Mouse (Mus musculus) intestine, postnatal 0 days (tissue): ENCODE measurements around the gene Nrd1. TPM values are rescaled to one million over a fixed set of nuclear protein-coding genes. Genes with fewer than 3 reads are reported as not detected.

Experiments
- ATAC-seq: fragments of 200-750 bp; cut with Nextera tagmentation; 2 replicates; pipeline ENCODE4 v1.8.0; 2017; ENCODE audit warnings: mild to moderate bottlenecking, moderate TSS enrichment, moderate library complexity
- H3K27ac ChIP-seq: fragments of 300-500 bp; sonication (generic); 2 replicates; pipeline ENCODE4 v1.5.1; 2014; ENCODE audit warnings: mild to moderate bottlenecking, low read depth, low read length, moderate library complexity
- H3K27me3 ChIP-seq: fragments of 300-500 bp; sonication (generic); replicated peaks from 2 replicates; pipeline ENCODE4 v1.6.1; 2014; ENCODE audit warnings: low read length, mixed read lengths; ENCODE audit not compliant: control insufficient read depth, insufficient read depth
- H3K36me3 ChIP-seq: fragments of 300-500 bp; sonication (generic); 2 replicates; pipeline ENCODE4 v1.6.1; 2014; ENCODE audit warnings: mild to moderate bottlenecking, moderate library complexity; ENCODE audit not compliant: control insufficient read depth, insufficient read depth
- H3K4me1 ChIP-seq: fragments of 300-500 bp; sonication (generic); replicated peaks from 2 replicates; pipeline ENCODE4 v1.6.1; 2014; ENCODE audit warnings: antibody characterized with exemption, low read length, mixed read lengths; ENCODE audit not compliant: control insufficient read depth, insufficient read depth
- H3K4me2 ChIP-seq: fragments of 300-500 bp; sonication (generic); replicated peaks from 2 replicates; pipeline ENCODE4 v1.6.1; 2014; ENCODE audit warnings: low read depth, mild to moderate bottlenecking, moderate library complexity
- H3K4me3 ChIP-seq: fragments of 300-500 bp; sonication (generic); 2 replicates; pipeline ENCODE4 v1.5.1; 2014; ENCODE audit warnings: low read depth, low read length
- H3K9ac ChIP-seq: fragments of 300-500 bp; sonication (generic); 2 replicates; pipeline ENCODE4 v1.6.1; 2014; ENCODE audit warnings: mild to moderate bottlenecking, low read depth, low read length
- H3K9me3 ChIP-seq: fragments of 300-500 bp; sonication (generic); 2 replicates; pipeline ENCODE4 v1.6.1; 2016; ENCODE audit warnings: mixed run types; ENCODE audit not compliant: control insufficient read depth
- CTCF ChIP-seq: sonication (generic); IDR thresholded peaks from 2 replicates; pipeline ENCODE4 v1.5.1; 2016; ENCODE audit warnings: low read depth, mild to moderate bottlenecking, control low read depth, antibody characterized with exemption, moderate library complexity
- WGBS: fragments of 180-500 bp; shearing (Covaris S2); extraction: QIAGEN DNeasy Blood & Tissue Kit; methylation state at CpG from one replicate; pipeline ENCODE4 v1.1.7; 2014; 5-methylcytosine and 5-hydroxymethylcytosine counted together
- polyA plus RNA-seq: library from polyadenylated mRNA; unstranded; fragments of >200 nt; fragmentation: Nextera tagmentation; extraction: Ambion mirVana; gene quantifications from 2 replicates; pipeline ENCODE4 v1.2.1, GENCODE M21; 2015

The Nrd1 gene
- polyA plus RNA-seq, 1 experiment from 2014 or later, result 21.9 TPM

GRCm38 (mm10) chr4:109080118-109080517 lies 79.7 kb downstream of the Nrd1 start:
- ATAC-seq, result no peak
- no peak overlapping the region for H3K4me2 ChIP-seq
- no peak overlapping the region for H3K9ac ChIP-seq
- no peaks in the 10 kb centered on the region for H3K27me3 ChIP-seq
- no peak overlapping the region for H3K4me3 ChIP-seq
- H3K36me3 ChIP-seq, result peaks cover 29% of the 10 kb centered on the region
- H3K27ac ChIP-seq, result no peak overlapping the region
- 72% methylated on average over 5 of the region's 5 CpGs for WGBS
- no peaks in the 10 kb centered on the region for H3K9me3 ChIP-seq
- TF ChIP-seq CTCF, result no peak
- no peaks in the 10 kb centered on the region for H3K4me1 ChIP-seq

GRCm38 (mm10) chr4:109089171-109089570 lies 88.7 kb downstream of the Nrd1 start:
- no peak for TF ChIP-seq CTCF
- Histone ChIP-seq H3K9me3 (no peaks in the 10 kb centered on the region), H3K4me1 (no peaks in the 10 kb centered on the region), H3K36me3 (peaks cover 13% of the 10 kb centered on the region), H3K4me3 (no peak overlapping the region), H3K4me2 (no peak overlapping the region), H3K9ac (no peak overlapping the region), H3K27ac (no peak overlapping the region), H3K27me3 (no peaks in the 10 kb centered on the region)
- no peak for ATAC-seq
- 89% methylated on average over 5 of the region's 5 CpGs for WGBS

- Histone ChIP-seq H3K36me3 (peaks cover 12% of the 10 kb centered on the region), H3K9ac (no peak overlapping the region), H3K4me1 (no peaks in the 10 kb centered on the region), H3K27me3 (no peaks in the 10 kb centered on the region), H3K4me3 (no peak overlapping the region), H3K9me3 (no peaks in the 10 kb centered on the region), H3K4me2 (no peak overlapping the region), H3K27ac (no peak overlapping the region)
- 28% methylated on average over 6 of the region's 6 CpGs for WGBS
- no peak for TF ChIP-seq CTCF
- no peak for ATAC-seq
These were observed 89.5 kb downstream of the Nrd1 start for GRCm38 (mm10) chr4:109089999-109090398.

GRCm38 (mm10) chr4:109091241-109091777 lies 90.9 kb downstream of the Nrd1 start:
- Histone ChIP-seq H3K27ac (no peak overlapping the region), H3K4me2 (no peak overlapping the region), H3K36me3 (0 out of 2 replicates have a peak, but pooled peaks cover 4% of the 10 kb centered on the region), H3K9ac (no peak overlapping the region), H3K4me1 (no peaks in the 10 kb centered on the region), H3K9me3 (no peaks in the 10 kb centered on the region), H3K4me3 (no peak overlapping the region), H3K27me3 (no peaks in the 10 kb centered on the region)
- no peak for ATAC-seq
- WGBS, result 81% methylated on average over 8 of the region's 8 CpGs
- no peak for TF ChIP-seq CTCF

- WGBS, result 84% methylated on average over 5 of the region's 5 CpGs
- ATAC-seq, result no peak
- H3K27me3 ChIP-seq, result no peaks in the 10 kb centered on the region
- H3K9me3 ChIP-seq, result no peaks in the 10 kb centered on the region
- H3K4me1 ChIP-seq, result no peaks in the 10 kb centered on the region
- H3K27ac ChIP-seq, result no peak overlapping the region
- H3K36me3 ChIP-seq, result no peaks in the 10 kb centered on the region
- no peak overlapping the region for H3K4me2 ChIP-seq
- no peak overlapping the region for H3K9ac ChIP-seq
- TF ChIP-seq CTCF, result no peak
- H3K4me3 ChIP-seq, result no peak overlapping the region
These were observed 91.9 kb downstream of the Nrd1 start for GRCm38 (mm10) chr4:109092344-109092743.

- Histone ChIP-seq H3K36me3 (peaks cover under 1% of the 10 kb centered on the region; the same call in 1 of the 2 replicates), H3K4me2 (no peak overlapping the region), H3K9ac (no peak overlapping the region), H3K27ac (no peak overlapping the region), H3K4me3 (no peak overlapping the region), H3K4me1 (no peaks in the 10 kb centered on the region), H3K9me3 (no peaks in the 10 kb centered on the region), H3K27me3 (no peaks in the 10 kb centered on the region)
- TF ChIP-seq CTCF, result no peak
- ATAC-seq, result no peak
- WGBS, result 45% methylated on average over 2 of the region's 2 CpGs
These were observed 93.8 kb downstream of the Nrd1 start for GRCm38 (mm10) chr4:109094269-109094668.

- peaks cover 8% of the 10 kb centered on the region for H3K36me3 ChIP-seq
- WGBS, result 90% methylated on average over 3 of the region's 3 CpGs
- no peak for TF ChIP-seq CTCF
- no peaks in the 10 kb centered on the region for H3K27me3 ChIP-seq
- H3K4me2 ChIP-seq, result no peak overlapping the region
- no peaks in the 10 kb centered on the region for H3K9me3 ChIP-seq
- ATAC-seq, result no peak
- H3K27ac ChIP-seq, result no peak overlapping the region
- H3K9ac ChIP-seq, result no peak overlapping the region
- no peaks in the 10 kb centered on the region for H3K4me1 ChIP-seq
- H3K4me3 ChIP-seq, result no peak overlapping the region
These were observed 98.4 kb downstream of the Nrd1 start for GRCm38 (mm10) chr4:109098861-109099260.
